Mouse (Mus musculus) thymus, adult 2 months (tissue): Measurements from ENCODE around the gene Cacna2d3.

Experiments used
- CTCF ChIP-seq: fragments of 200-500 bp; IDR thresholded peaks from 2 replicates; pipeline ENCODE4 v1.5.1; 2012; ENCODE audit warnings: mild to moderate bottlenecking, control low read depth, low read length, moderate library complexity, borderline replicate concordance; ENCODE audit not compliant: control insufficient read depth, poor library complexity, insufficient read depth; ENCODE audit errors: extremely low read depth
- POLR2A ChIP-seq: fragments of 200-500 bp; IDR thresholded peaks from 2 replicates; pipeline ENCODE4 v1.6.1; 2012; ENCODE audit warnings: mild to moderate bottlenecking, low read length, control low read depth, moderate library complexity; ENCODE audit not compliant: control insufficient read depth, poor library complexity, insufficient read depth; ENCODE audit errors: extremely low read depth

DNA sequence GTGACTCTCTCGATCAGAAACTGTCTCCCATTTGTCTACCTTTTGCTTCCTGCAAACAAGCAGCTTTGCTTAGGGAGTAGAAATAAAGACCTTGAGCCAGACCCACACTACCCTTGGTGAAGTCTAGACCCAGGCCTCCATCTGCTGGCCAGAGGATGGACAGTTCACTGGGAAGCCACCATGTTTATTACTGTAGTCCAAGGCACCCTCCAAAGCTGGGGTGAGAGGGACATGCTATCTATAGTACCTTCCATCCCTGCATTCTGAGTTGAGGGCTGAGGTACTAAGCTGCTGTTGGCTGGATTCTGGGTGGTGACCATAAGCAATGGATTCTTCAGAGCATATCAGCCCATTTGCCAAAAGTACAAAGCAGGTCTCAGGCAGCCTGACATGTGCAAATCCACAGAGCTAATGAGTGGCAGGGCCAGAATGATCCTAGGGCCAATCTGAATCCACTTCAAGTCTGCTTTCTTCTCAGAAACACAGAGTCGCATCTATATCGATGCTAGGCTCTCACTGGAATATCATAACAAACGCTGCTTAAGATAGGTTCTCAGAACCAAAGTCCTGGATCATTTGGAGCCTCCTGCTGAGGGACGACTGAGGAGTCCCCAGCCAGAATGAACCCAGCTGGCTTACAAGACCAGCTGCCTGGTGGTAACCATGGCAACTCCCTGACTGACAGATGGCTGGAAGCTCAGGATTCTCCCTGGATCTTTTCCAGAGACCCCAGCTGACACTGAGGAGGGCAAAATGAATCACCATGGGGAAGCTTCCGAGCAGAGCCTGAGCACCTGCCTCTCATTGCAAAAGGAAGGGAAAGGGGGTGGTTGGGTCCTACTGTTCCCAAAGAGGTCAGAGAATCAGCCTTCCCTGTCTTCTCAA is 763.3 kb downstream of the Cacna2d3 start:
- no peak for TF ChIP-seq POLR2A
- TF ChIP-seq CTCF: no peak
